Mouse (Mus musculus) hindbrain, embryonic 13.5 days (tissue): ENCODE measurements around the gene Susd1. TPM values are rescaled to one million over a fixed set of nuclear protein-coding genes. Genes with fewer than 3 reads are reported as not detected.

Experiments used
- ATAC-seq: fragments of 200-750 bp; cut with Nextera tagmentation; 2 replicates; pipeline ENCODE4 v1.8.0; 2017; ENCODE audit warnings: moderate TSS enrichment; ENCODE audit not compliant: low FRiP score
- H3K27ac ChIP-seq: fragments of 300-500 bp; sonication (generic); 2 replicates; pipeline ENCODE4 v1.5.1; 2015; ENCODE audit warnings: inconsistent platforms, mild to moderate bottlenecking, moderate library complexity
- H3K27me3 ChIP-seq: fragments of 300-500 bp; sonication (generic); 2 replicates; pipeline ENCODE4 v1.6.1; 2015; ENCODE audit warnings: mild to moderate bottlenecking, inconsistent platforms
- H3K36me3 ChIP-seq: fragments of 300-500 bp; sonication (generic); 2 replicates; pipeline ENCODE4 v1.6.1; 2015; ENCODE audit warnings: mild to moderate bottlenecking, inconsistent platforms
- H3K4me1 ChIP-seq: fragments of 300-500 bp; sonication (generic); replicated peaks from 2 replicates; pipeline ENCODE4 v1.6.1; 2015; ENCODE audit warnings: inconsistent platforms
- H3K4me2 ChIP-seq: fragments of 300-500 bp; sonication (generic); 2 replicates; pipeline ENCODE4 v1.6.1; 2015; ENCODE audit warnings: inconsistent platforms, mild to moderate bottlenecking, moderate library complexity
- H3K4me3 ChIP-seq: fragments of 300-500 bp; sonication (generic); 2 replicates; pipeline ENCODE4 v1.5.1; 2015; ENCODE audit warnings: mild to moderate bottlenecking, inconsistent platforms
- H3K9ac ChIP-seq: fragments of 300-500 bp; sonication (generic); 2 replicates; pipeline ENCODE4 v1.6.1; 2015; ENCODE audit warnings: mild to moderate bottlenecking, inconsistent platforms
- H3K9me3 ChIP-seq: fragments of 300-500 bp; sonication (generic); 2 replicates; pipeline ENCODE4 v1.6.1; 2016; ENCODE audit warnings: inconsistent platforms
- WGBS: fragments of 180-500 bp; shearing (Covaris S2); methylation state at CpG from one replicate; pipeline ENCODE4 v1.1.7; 2015; 5-methylcytosine and 5-hydroxymethylcytosine counted together
- polyA plus RNA-seq: library from polyadenylated mRNA; unstranded; fragments of >200 nt; fragmentation: Nextera tagmentation; extraction: Ambion mirVana; gene quantifications from 2 replicates; pipeline ENCODE4 v1.2.1, GENCODE M21; 2015

The Susd1 gene
- polyA plus RNA-seq, 1 experiment from 2014 or later, result 1.3 TPM

DNA sequence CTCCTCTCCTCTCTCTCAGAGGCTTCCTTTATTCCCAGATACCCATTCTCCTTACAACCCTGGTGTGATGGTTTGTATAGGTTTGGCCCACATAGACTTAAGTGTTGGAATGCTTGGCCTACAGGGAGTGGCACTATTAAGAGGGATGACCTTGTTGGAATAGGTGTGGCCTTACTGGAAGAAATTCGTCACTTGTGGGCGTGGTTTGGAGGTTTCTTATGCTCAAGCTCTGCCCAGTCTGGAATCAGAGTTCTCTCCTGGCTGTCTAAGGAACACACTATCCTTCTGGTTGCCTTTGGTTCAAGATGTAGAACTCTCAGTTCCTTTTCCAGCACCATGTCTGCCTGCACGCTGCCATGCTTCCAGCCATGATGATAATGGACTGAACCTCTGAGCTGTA lies 12.5 kb upstream of the Susd1 start:
- H3K9me3 ChIP-seq, result no peaks in the 10 kb centered on the region
- H3K4me1 ChIP-seq, result no peaks in the 10 kb centered on the region
- H3K36me3 ChIP-seq, result no peaks in the 10 kb centered on the region
- no peak for ATAC-seq
- no peak overlapping the region for H3K9ac ChIP-seq
- no peak overlapping the region for H3K27ac ChIP-seq
- no peak overlapping the region for H3K4me2 ChIP-seq
- WGBS, result 90% methylated on average over 3 of the region's 3 CpGs
- no peaks in the 10 kb centered on the region for H3K27me3 ChIP-seq
- H3K4me3 ChIP-seq, result no peak overlapping the region

DNA sequence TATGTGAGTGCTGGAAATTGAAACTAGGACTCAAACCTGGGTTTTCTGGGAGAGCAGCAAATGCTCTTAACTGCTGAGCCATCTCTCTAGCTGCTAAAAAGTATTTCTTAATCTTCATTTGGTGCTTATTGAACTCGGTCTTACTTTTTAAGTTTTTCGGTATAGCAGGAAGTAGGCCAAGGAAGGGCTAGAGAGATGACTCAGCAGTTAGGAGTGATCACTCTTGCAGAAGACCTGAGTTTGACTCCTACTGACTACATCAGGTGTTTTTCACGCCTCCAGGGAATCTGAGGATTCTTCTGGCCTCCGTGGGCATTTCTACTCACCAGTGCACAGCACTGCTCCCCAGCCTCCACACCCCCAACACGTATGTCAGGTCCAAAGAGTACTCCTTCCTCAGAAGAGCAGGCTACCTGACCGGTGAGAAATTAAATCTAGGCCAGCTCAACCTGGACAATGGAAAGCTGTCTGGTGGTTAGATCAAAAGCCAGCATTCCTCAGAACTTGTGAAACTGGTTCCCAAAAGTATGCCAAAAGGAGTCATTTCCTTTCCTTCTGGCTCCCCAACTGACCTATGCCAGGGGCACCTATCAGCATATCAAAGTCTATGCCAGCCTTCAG lies 11.9 kb upstream of the Susd1 start:
- no peak overlapping the region for H3K27ac ChIP-seq
- no peak overlapping the region for H3K9ac ChIP-seq
- no peak overlapping the region for H3K4me3 ChIP-seq
- no peaks in the 10 kb centered on the region for H3K27me3 ChIP-seq
- WGBS, result 88% methylated on average over 6 of the region's 6 CpGs
- H3K4me1 ChIP-seq, result no peaks in the 10 kb centered on the region
- H3K9me3 ChIP-seq, result no peaks in the 10 kb centered on the region
- no peaks in the 10 kb centered on the region for H3K36me3 ChIP-seq
- no peak overlapping the region for H3K4me2 ChIP-seq
- ATAC-seq, result no peak

DNA sequence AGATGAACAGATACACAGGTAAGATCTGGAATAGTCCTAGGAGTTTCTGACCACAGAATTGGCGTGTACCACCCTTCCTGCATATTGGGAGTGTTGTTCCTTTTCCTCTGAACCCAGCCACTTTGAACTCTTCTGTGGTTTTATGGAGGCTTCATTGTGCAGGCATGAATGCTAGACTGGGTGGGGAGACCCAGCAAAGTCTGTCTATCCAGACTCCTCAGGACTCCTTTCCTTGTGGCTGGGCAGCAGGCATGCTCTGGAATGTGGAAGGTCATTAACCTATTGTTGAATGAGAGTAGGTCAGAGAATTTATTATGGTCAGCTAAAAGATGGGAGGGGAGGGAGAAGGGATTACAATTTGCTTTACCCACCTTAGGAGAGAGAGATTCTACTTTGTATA lies 8.9 kb upstream of the Susd1 start:
- H3K4me2 ChIP-seq, result no peak overlapping the region
- H3K36me3 ChIP-seq, result no peaks in the 10 kb centered on the region
- no peaks in the 10 kb centered on the region for H3K27me3 ChIP-seq
- WGBS, result 43% methylated on average over 1 of the region's 1 CpGs
- no peak overlapping the region for H3K9ac ChIP-seq
- H3K4me1 ChIP-seq, result no peaks in the 10 kb centered on the region
- no peaks in the 10 kb centered on the region for H3K9me3 ChIP-seq
- no peak for ATAC-seq
- no peak overlapping the region for H3K27ac ChIP-seq
- no peak overlapping the region for H3K4me3 ChIP-seq

DNA sequence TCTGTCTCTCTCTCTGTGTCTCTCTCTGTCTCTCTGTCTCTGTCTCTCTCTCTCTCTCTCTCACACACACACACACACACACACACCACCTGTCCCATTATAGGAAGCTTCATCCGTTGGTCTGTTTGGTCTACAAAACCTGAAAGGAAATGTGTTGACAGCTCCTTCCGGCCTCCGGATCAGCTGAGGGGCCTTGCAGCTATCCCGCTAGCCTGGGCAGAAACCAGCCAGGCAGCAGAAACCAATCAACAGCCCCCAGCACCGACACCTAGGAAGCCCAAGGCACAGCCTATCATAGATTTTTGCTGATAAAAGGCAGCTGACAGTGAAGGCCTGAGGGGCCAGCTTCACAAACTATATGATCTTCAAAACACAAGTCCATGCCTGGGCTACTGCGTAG lies 7.1 kb upstream of the Susd1 start:
- ATAC-seq, result no peak
- 72% methylated on average over 6 of the region's 6 CpGs for WGBS
- H3K27me3 ChIP-seq, result peaks cover 4% of the 10 kb centered on the region

DNA sequence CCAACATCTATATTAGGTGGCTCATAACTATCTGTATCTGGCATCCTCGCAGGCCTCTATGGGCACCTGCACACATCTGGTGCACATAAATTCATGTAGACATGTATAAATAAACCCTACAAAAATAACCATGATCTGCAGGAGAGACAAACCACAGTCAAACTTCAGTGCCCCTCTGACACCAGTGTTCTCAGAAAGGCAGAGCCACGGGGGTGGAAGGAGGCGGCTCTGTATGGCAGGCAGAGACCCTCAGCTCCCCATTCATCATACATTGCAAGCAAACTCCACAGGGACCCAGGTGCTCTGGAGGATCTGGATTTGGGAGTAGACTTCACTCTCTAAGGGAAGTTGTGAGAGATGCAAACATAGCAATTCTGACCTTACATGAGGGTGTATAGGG lies 6.6 kb upstream of the Susd1 start:
- Histone ChIP-seq H3K27me3 (peaks cover 9% of the 10 kb centered on the region), H3K4me1 (no peaks in the 10 kb centered on the region), H3K36me3 (no peaks in the 10 kb centered on the region), H3K27ac (no peak overlapping the region), H3K4me2 (no peak overlapping the region), H3K9me3 (no peaks in the 10 kb centered on the region), H3K9ac (no peak overlapping the region), H3K4me3 (no peak overlapping the region)
- 85% methylated on average over 3 of the region's 3 CpGs for WGBS
- no peak for ATAC-seq

More for the DNA sequence above, 7.1 kb upstream of the Susd1 start:
- no peaks in the 10 kb centered on the region for H3K4me1 ChIP-seq
- no peak overlapping the region for H3K4me2 ChIP-seq
- H3K9ac ChIP-seq, result no peak overlapping the region
- no peak overlapping the region for H3K4me3 ChIP-seq
- no peaks in the 10 kb centered on the region for H3K36me3 ChIP-seq
- no peak overlapping the region for H3K27ac ChIP-seq
- H3K9me3 ChIP-seq, result no peaks in the 10 kb centered on the region

DNA sequence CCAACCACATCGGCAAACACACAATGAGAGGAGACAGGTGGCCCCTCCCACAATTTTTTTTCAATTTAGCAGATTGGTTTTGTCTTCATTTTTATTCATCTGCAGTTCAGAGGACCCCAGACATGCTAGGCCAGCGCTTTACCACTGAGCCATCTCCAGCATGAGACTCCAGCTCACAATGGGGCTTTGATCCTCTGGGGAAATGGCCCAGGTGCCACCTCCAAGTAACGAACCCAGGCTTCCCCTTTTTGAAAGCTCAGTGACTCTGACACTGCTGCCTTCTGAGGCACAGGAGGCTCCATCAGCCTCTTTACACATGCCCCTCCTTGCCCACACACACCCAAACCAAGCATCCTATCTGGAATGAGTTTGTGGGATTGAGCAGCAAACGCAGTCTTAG lies 5.7 kb upstream of the Susd1 start:
- 72% methylated on average over 4 of the region's 4 CpGs for WGBS
- H3K27me3 ChIP-seq, result peaks cover 17% of the 10 kb centered on the region

DNA sequence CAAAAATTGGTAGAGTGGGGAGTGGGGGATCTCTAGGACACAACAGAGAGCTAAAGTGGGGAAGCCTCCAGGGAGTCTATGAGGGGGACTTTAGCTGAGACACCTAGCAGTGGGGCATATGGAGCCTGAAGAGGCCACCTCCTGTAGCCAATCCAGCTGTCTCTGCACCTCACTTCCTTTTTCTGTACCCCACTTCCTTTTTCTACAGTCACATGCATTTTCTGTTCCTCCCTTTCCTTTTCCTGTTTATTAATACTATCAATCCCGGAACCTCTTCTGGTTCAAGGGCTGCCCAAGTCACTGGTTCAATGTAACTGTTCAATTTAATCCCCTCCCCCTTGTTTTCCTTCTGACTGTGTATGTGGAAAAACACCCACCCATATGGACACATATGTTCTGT lies 2.8 kb upstream of the Susd1 start:
- Histone ChIP-seq H3K36me3 (no peaks in the 10 kb centered on the region), H3K9ac (no peak overlapping the region), H3K27ac (no peak overlapping the region), H3K9me3 (no peaks in the 10 kb centered on the region), H3K4me2 (no peak overlapping the region), H3K4me1 (peaks cover 13% of the 10 kb centered on the region), H3K27me3 (peaks cover 43% of the 10 kb centered on the region), H3K4me3 (no peak overlapping the region)
- no peak for ATAC-seq
- 88% methylated on average over 1 of the region's 1 CpGs for WGBS

More for the DNA sequence above, 5.7 kb upstream of the Susd1 start:
- Histone ChIP-seq H3K4me3 (no peak overlapping the region), H3K27ac (no peak overlapping the region), H3K36me3 (no peaks in the 10 kb centered on the region), H3K9ac (no peak overlapping the region), H3K4me2 (no peak overlapping the region), H3K9me3 (no peaks in the 10 kb centered on the region), H3K4me1 (no peaks in the 10 kb centered on the region)
- ATAC-seq, result no peak

DNA sequence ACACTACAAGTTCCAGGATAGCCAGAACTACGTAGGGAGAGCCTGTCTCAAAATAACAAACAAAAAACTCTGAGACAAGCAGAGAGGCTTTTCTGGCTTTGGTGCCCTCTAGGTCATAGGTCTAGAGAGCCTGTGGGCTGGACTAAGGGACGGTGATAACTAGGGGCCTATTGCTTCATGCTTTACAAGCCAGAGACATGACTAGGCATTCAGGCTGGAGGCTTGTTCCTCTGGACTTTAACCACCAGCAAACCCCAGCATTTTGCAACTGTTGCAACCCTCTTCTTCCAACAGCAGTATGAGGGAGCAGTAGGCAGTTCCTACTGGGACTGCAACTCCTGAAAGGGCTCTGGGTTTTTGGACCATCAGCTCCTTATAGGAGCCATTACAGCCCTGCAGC lies 1.5 kb upstream of the Susd1 start:
- Histone ChIP-seq H3K4me3 (no peak overlapping the region), H3K4me2 (no peak overlapping the region), H3K4me1 (peaks cover 13% of the 10 kb centered on the region), H3K9ac (no peak overlapping the region), H3K27ac (no peak overlapping the region), H3K27me3 (peaks cover 46% of the 10 kb centered on the region), H3K36me3 (no peaks in the 10 kb centered on the region), H3K9me3 (no peaks in the 10 kb centered on the region)
- 46% methylated on average over 2 of the region's 2 CpGs for WGBS
- no peak for ATAC-seq

DNA sequence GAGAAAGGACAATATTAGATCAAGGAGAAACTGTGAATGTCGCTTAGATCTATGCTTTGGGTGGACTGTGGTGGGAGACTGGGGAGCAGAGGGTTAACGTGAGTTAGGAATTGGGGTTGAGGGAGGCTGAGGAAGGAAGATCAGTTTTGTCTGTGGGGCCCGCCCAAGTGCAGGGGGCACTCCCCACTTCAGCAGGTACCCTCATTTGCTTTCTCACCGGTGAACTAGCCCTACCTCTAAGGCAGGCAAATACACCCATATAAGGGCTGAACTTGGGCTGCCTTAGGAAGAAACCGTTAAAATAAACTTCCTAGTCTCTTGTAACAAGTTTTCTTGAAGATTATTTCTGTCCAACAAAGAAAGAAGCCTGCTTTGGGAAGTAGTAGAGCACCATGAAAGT lies 608 bp upstream of the Susd1 start:
- H3K4me1 ChIP-seq, result peaks cover 13% of the 10 kb centered on the region
- ATAC-seq, result no peak
- no peaks in the 10 kb centered on the region for H3K36me3 ChIP-seq
- WGBS, result 27% methylated on average over 5 of the region's 5 CpGs
- H3K9ac ChIP-seq, result no peak overlapping the region
- peak overlapping the region; percentile 100 for H3K4me2 ChIP-seq
- H3K27ac ChIP-seq, result no peak overlapping the region
- H3K4me3 ChIP-seq, result no peak overlapping the region
- H3K9me3 ChIP-seq, result no peaks in the 10 kb centered on the region
- H3K27me3 ChIP-seq, result peaks cover 46% of the 10 kb centered on the region

DNA sequence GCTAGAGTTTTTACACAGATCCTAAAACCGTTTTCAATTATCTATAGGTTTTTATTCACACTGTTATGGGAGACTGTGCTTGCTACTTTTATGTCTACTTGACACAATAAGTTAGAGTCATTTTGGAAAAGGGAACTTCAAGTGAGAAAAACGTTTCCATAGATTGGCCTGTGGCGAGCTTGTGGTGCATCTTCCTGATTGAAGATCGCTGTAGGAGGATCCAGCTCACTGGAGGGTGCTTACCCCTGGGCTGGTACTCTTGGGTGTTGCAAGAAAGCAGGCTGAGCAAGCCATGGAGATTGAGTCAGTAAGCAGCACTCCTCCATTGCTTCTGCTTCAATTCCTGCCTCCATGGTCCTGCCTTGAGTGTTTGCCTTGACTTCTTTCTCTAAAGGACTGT lies 2.5 kb downstream of the Susd1 start:
- peaks cover 13% of the 10 kb centered on the region for H3K4me1 ChIP-seq
- 89% methylated on average over 4 of the region's 4 CpGs for WGBS

DNA sequence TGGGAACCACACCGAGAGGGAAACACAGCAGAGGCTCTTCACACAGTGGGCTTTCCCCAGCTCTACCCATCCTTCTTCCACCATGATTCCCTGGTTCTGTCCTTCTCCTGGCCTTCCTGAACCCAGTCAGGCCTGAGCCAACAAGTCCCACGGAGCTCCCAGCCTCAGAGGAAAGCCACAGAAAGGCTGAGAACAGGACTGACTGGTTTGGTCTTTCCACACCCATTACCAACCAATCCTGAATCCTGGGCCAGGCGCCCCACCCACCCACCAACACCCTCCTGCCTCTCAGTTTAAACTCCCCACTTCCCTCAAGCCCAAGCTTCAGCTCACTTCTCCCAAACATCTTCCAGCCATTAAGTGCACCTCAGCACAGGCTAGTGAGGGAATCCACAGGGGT lies 4.4 kb downstream of the Susd1 start:
- Histone ChIP-seq H3K36me3 (no peaks in the 10 kb centered on the region), H3K4me1 (peaks cover 13% of the 10 kb centered on the region), H3K4me2 (no peak overlapping the region), H3K27me3 (peaks cover 29% of the 10 kb centered on the region), H3K9ac (no peak overlapping the region), H3K4me3 (no peak overlapping the region), H3K27ac (no peak overlapping the region), H3K9me3 (no peaks in the 10 kb centered on the region)
- no peak for ATAC-seq
- WGBS, result 76% methylated on average over 3 of the region's 3 CpGs

More for the DNA sequence above, 2.5 kb downstream of the Susd1 start:
- Histone ChIP-seq H3K9ac (no peak overlapping the region), H3K36me3 (no peaks in the 10 kb centered on the region), H3K9me3 (no peaks in the 10 kb centered on the region), H3K27ac (no peak overlapping the region), H3K27me3 (peaks cover 46% of the 10 kb centered on the region), H3K4me2 (no peak overlapping the region), H3K4me3 (no peak overlapping the region)
- no peak for ATAC-seq

DNA sequence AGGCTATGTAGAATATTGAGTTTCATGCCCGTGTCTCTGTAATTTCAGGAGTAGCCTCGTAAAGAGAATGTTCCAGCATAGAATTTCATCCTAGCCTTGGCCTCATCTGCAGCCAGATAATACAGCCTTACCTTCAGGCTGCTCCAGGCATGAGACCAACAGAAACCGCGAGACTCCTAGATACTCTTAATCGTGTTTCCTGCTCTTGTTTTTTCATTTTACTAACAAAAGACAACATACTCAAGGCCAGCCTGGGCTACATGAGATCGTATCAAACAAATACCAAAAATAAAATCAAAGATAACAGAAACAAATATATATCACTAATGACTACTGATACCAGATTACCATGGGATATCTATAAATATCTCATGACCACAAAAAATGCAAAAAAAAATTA lies 9.3 kb downstream of the Susd1 start:
- Histone ChIP-seq H3K9ac (no peak overlapping the region), H3K4me3 (no peak overlapping the region), H3K4me2 (no peak overlapping the region), H3K9me3 (no peaks in the 10 kb centered on the region), H3K36me3 (no peaks in the 10 kb centered on the region), H3K4me1 (no peaks in the 10 kb centered on the region), H3K27ac (no peak overlapping the region), H3K27me3 (no peaks in the 10 kb centered on the region)
- 91% methylated on average over 6 of the region's 6 CpGs for WGBS
- no peak for ATAC-seq

DNA sequence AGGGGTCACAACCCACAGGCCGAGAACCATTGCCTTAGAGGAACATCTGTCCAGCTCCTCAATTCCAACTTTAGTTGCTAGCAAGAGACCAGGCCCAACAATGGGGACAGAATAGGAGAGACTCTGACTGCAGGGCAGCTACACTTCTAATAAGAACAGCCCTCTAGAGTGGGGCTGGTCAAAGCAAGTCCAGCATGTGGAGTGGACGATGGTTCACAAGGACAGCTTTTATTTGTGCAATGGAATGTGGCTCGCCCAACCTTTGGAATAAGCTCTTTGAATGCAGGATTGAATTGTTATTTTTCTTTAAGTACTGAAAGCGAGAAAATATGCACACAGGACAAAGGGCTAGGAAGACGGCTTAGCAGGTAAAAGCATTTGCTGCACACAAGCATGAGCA lies 12.0 kb downstream of the Susd1 start:
- Histone ChIP-seq H3K4me1 (peaks cover 7% of the 10 kb centered on the region; the same call in 1 of the 2 replicates), H3K9me3 (no peaks in the 10 kb centered on the region), H3K27me3 (no peaks in the 10 kb centered on the region), H3K27ac (no peak overlapping the region), H3K4me2 (no peak overlapping the region), H3K9ac (no peak overlapping the region), H3K4me3 (no peak overlapping the region), H3K36me3 (no peaks in the 10 kb centered on the region)
- no peak for ATAC-seq
- WGBS, result 84% methylated on average over 5 of the region's 5 CpGs
